Mouse (Mus musculus): ENCODE measurements around the gene Nudt9. TPM values are rescaled to one million over a fixed set of nuclear protein-coding genes. Genes with fewer than 3 reads are reported as not detected.

The Nudt9 gene
- 53.0 and 57.1 TPM in 2 replicates for polyA plus RNA-seq (2015; fragmentation: Nextera tagmentation; extraction: Ambion mirVana)

DNA sequence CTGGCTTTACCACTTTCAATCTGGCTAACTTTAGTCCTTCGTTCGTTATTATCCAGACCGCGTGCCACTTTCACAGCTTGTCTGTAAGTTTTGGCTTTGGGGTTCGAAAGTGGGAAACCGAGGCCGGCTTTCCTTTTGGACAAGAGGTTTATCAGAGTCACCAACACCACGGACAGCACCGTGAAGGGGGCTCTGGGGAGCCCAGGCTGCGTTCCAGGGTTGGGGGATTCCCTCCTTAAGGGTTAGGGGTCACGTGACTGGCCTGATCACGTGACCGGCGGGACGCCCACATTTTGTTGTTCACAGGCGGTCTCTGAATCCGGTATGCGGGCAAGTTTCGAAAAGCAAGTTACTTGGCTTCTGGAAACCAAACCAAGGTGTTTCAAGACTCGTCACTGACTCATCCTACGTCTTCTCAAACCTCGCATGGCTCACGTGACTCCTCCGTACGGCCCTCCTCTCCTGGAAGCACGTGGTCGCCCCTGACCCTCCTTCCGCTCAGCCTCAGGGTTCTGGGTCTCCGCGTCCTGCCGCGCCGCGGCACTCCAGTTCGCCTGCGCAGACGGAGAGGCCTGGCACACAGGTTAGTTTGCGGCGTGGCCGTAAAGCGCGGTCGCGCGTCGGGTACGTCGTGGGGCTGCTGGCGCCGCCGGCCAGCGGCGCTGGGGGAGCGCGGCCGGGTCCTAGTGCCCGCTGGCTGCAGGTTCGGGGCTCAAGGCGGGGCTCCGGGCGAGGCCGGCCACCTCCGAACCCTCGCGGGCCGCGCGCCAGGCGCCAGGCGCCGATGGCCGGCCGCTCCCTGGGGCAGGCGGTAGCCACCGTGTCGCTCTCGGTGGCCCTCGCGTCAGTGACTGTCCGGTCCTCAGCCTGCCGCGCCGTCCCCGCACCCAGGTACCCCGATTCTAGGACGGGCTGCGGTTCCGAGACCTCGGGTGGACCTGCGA lies at the start of gene Nudt9:
Gene Nudt9, plus strand, starts transcription at position 51 of the 944 bp plus-strand sequence.
- TF ChIP-seq EP300 (optimal IDR thresholded peaks at IDR 0.05) (no peak), CTCF (IDR thresholded peaks at IDR 0.05; ENCODE audit: low read depth) (no peak; the same call in 1 of the 2 replicates)
- 5% methylated on average over 85 of the region's 90 CpGs for WGBS
- Histone ChIP-seq H3K27ac (replicated peaks) (peak within 1 kb of the TSS; percentile 87), H3K4me2 (replicated peaks; ENCODE audit: low read depth) (peak within 1 kb of the TSS; percentile 65), H3K4me1 (replicated peaks; ENCODE audit: control insufficient read depth, insufficient read depth) (no peaks in the 10 kb centered on the region), H3K9me3 (ENCODE audit: control insufficient read depth, low read length) (no peaks in the 10 kb centered on the region), H3K36me3 (ENCODE audit: control insufficient read depth, insufficient read depth, low read length) (peaks cover 3% of the 10 kb centered on the region), H3K27me3 (ENCODE audit: control insufficient read depth, insufficient read depth, low read length) (no peaks in the 10 kb centered on the region), H3K9ac (ENCODE audit: low read length) (peak within 1 kb of the TSS; percentile 87), H3K4me3 (ENCODE audit: low read depth, low read length) (peak within 1 kb of the TSS; percentile 85)
- DNase-seq (ENCODE audit: low spot score): peak; percentile 98
- ATAC-seq (ENCODE audit: low FRiP score, low TSS enrichment): peak; percentile 99

- Histone ChIP-seq H3K4me3 (ENCODE audit: low read depth, low read length) (no peak overlapping the region), H3K9me3 (ENCODE audit: control insufficient read depth, low read length) (no peaks in the 10 kb centered on the region), H3K27ac (replicated peaks) (no peak overlapping the region), H3K27me3 (ENCODE audit: control insufficient read depth, insufficient read depth, low read length) (no peaks in the 10 kb centered on the region), H3K4me2 (replicated peaks; ENCODE audit: low read depth) (no peak overlapping the region), H3K4me1 (replicated peaks; ENCODE audit: control insufficient read depth, insufficient read depth) (no peaks in the 10 kb centered on the region; the same call in 1 of the 2 replicates), H3K36me3 (ENCODE audit: control insufficient read depth, insufficient read depth, low read length) (0 out of 2 replicates have a peak, but pooled peaks cover 4% of the 10 kb centered on the region), H3K9ac (ENCODE audit: low read length) (no peak overlapping the region)
- ATAC-seq (ENCODE audit: low FRiP score, low TSS enrichment) (no peak), DNase-seq (ENCODE audit: low spot score) (peak; percentile 46)
- WGBS: 48% methylated on average over 5 of the region's 5 CpGs
- no peak for TF ChIP-seq EP300 (optimal IDR thresholded peaks at IDR 0.05)
- no peak for TF ChIP-seq CTCF (IDR thresholded peaks at IDR 0.05; ENCODE audit: low read depth)
These were observed 47.4 kb upstream of the Nudt9 start for GRCm38 (mm10) chr5:103998739-103999138.

DNA sequence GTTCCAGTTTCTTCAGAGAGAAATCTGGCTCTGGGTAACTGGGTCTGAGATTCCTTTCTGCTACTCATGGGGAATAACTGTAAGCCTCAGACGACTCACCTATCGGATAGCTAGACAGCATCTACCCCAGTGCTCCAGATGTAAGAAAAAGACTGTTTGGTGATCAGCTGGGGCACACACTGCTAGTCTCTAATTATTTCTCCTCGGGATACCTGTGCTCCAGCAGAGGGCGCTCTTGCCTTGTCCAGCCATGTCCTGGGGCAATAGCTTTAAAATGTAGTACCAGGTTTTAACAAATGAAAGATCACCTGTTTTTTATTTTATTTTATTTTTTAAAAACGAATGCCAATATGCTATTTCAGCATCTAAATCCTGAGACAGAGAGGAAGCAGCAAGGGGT lies 46.4 kb upstream of the Nudt9 start:
- Histone ChIP-seq H3K9ac (ENCODE audit: low read length) (no peak overlapping the region), H3K4me3 (ENCODE audit: low read depth, low read length) (no peak overlapping the region), H3K4me1 (replicated peaks; ENCODE audit: control insufficient read depth, insufficient read depth) (no peaks in the 10 kb centered on the region; the same call in 1 of the 2 replicates), H3K9me3 (ENCODE audit: control insufficient read depth, low read length) (no peaks in the 10 kb centered on the region), H3K4me2 (replicated peaks; ENCODE audit: low read depth) (no peak overlapping the region), H3K27me3 (ENCODE audit: control insufficient read depth, insufficient read depth, low read length) (no peaks in the 10 kb centered on the region), H3K27ac (replicated peaks) (no peak overlapping the region), H3K36me3 (ENCODE audit: control insufficient read depth, insufficient read depth, low read length) (0 out of 2 replicates have a peak, but pooled peaks cover 4% of the 10 kb centered on the region)
- TF ChIP-seq EP300 (optimal IDR thresholded peaks at IDR 0.05) (no peak), CTCF (IDR thresholded peaks at IDR 0.05; ENCODE audit: low read depth) (peak; percentile 94)
- peak; percentile 47; the same call in 1 of the 2 replicates for ATAC-seq (ENCODE audit: low FRiP score, low TSS enrichment)
- DNase-seq (ENCODE audit: low spot score): peak; percentile 87
- WGBS: 3% methylated on average over 5 of the region's 5 CpGs

DNA sequence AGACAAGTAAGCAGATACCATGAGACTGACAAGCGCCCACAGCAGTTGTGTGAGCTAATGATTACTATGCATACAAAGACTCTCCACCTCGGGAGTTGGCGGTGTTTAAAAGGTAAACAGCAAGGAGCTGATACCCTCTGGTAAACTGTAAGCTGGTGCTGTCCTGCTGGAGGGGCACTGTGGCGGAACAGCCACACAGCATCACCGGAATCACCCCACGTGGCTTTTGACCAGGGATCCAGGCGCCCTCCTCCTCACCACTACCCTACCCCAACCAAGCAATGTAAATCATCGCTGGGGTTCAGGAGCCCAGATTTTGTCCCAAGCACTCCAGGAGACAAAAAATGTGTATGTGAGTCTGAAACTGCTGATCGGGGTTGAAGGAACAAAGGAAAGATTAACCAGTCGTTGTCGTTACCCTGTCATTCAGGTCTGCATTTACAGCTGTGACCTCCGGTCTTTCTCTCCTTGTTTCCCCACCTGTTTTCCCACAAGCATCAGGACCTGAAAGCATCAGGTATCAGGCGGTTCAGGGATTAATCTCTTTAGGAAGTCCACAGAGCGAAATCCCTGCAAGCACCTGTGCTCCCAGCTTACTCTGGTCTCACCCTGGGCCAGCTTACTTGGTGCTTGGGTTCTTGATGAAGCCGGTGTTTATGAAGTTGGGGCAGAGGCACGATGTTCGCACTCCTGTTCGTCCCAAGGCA lies 43.4 kb upstream of the Nudt9 start:
- 0 out of 2 replicates have a peak, but pooled peaks cover 6% of the 10 kb centered on the region for H3K36me3 ChIP-seq (ENCODE audit: control insufficient read depth, insufficient read depth, low read length)
- DNase-seq (ENCODE audit: low spot score) (peak; percentile 46), ATAC-seq (ENCODE audit: low FRiP score, low TSS enrichment) (peak; percentile 68)
- no peak overlapping the region for H3K4me3 ChIP-seq (ENCODE audit: low read depth, low read length)
- no peaks in the 10 kb centered on the region for H3K9me3 ChIP-seq (ENCODE audit: control insufficient read depth, low read length)
- no peak overlapping the region for H3K4me2 ChIP-seq (replicated peaks; ENCODE audit: low read depth)
- no peaks in the 10 kb centered on the region for H3K27me3 ChIP-seq (ENCODE audit: control insufficient read depth, insufficient read depth, low read length)
- 37% methylated on average over 18 of the region's 18 CpGs for WGBS
- H3K9ac ChIP-seq (ENCODE audit: low read length): no peak overlapping the region
- no peaks in the 10 kb centered on the region; the same call in 1 of the 2 replicates for H3K4me1 ChIP-seq (replicated peaks; ENCODE audit: control insufficient read depth, insufficient read depth)
- TF ChIP-seq EP300 (optimal IDR thresholded peaks at IDR 0.05) (no peak), CTCF (IDR thresholded peaks at IDR 0.05; ENCODE audit: low read depth) (no peak)
- H3K27ac ChIP-seq (replicated peaks): 0 out of 2 replicates have a peak overlapping the region, but pooled peaks have one; percentile 6

GRCm38 (mm10) chr5:104003256-104003931 lies 42.7 kb upstream of the Nudt9 start:
- no peaks in the 10 kb centered on the region for H3K27me3 ChIP-seq (ENCODE audit: control insufficient read depth, insufficient read depth, low read length)
- ATAC-seq (ENCODE audit: low FRiP score, low TSS enrichment) (peak; percentile 51), DNase-seq (ENCODE audit: low spot score) (peak; percentile 58)
- H3K27ac ChIP-seq (replicated peaks): 0 out of 2 replicates have a peak overlapping the region, but pooled peaks have one; percentile 6
- no peaks in the 10 kb centered on the region for H3K9me3 ChIP-seq (ENCODE audit: control insufficient read depth, low read length)
- no peak overlapping the region for H3K9ac ChIP-seq (ENCODE audit: low read length)
- peaks cover 7% of the 10 kb centered on the region; the same call in 1 of the 2 replicates for H3K36me3 ChIP-seq (ENCODE audit: control insufficient read depth, insufficient read depth, low read length)
- no peak overlapping the region for H3K4me3 ChIP-seq (ENCODE audit: low read depth, low read length)
- no peaks in the 10 kb centered on the region; the same call in 1 of the 2 replicates for H3K4me1 ChIP-seq (replicated peaks; ENCODE audit: control insufficient read depth, insufficient read depth)
- TF ChIP-seq CTCF (IDR thresholded peaks at IDR 0.05; ENCODE audit: low read depth) (no peak), EP300 (optimal IDR thresholded peaks at IDR 0.05) (no peak)
- 34% methylated on average over 15 of the region's 15 CpGs for WGBS
- H3K4me2 ChIP-seq (replicated peaks; ENCODE audit: low read depth): no peak overlapping the region

All from stomach, postnatal 0 days (tissue).